Mouse (Mus musculus): ENCODE data around the gene Hist1h4k.

GRCm38 (mm10) chr13:21786189-21786898, 36.0 kb upstream of the Hist1h4k start:
- TF ChIP-seq CTCF (IDR thresholded peaks at IDR 0.05; ENCODE audit: extremely low read depth, insufficient read length, insufficient replicate concordance, low read depth, low read length), result no peak
- no peak for TF ChIP-seq POLR2A (IDR thresholded peaks at IDR 0.05; ENCODE audit: low read depth, low read length)
